Mouse (Mus musculus) monocyte, adult 2 months (primary cell): ENCODE results near the gene Filip1.
"Not testable (repeated sequence)": the region's sequence is repeated elsewhere in the genome, so short reads cannot be mapped to it uniquely, and the experiment has no call there.

Source experiments
- DNase-seq, 2 experiments: peaks; one replicate each; pipeline ENCODE4 v3.0.0; 2022; ENCODE audit warnings: low spot score in 2 of 2, low read depth in 1 of 2

The Filip1 gene

GRCm38 (mm10) chr9:80012751-80013150, at the start of gene Filip1:
TSS of gene Filip1 (minus strand) at chr9:80012851.
- DNase-seq: no peak

- DNase-seq: no peak
Measured at GRCm38 (mm10) chr9:80057690-80058089, 45.0 kb upstream of the Filip1 start.

DNA sequence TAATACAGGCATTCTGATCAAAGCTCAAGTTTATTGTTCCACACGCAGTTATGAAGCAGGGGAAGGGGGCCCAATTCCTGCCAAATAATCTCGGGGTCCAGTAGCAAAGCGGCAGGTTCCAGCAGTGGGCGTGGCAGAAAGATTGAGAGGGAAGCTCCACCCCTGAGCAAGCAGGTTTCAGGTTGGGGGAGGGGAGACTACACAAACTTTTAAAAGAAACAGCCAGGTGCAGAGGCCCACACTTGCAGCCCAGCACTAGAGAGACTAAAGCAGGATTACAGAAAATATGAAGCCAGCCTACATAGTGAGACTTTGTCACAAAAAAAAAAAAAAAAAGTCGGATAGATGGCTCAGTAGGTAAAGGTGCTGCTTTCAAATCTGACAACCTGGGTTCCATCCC, 40.3 kb upstream of the Filip1 start:
- DNase-seq: no peak

DNA sequence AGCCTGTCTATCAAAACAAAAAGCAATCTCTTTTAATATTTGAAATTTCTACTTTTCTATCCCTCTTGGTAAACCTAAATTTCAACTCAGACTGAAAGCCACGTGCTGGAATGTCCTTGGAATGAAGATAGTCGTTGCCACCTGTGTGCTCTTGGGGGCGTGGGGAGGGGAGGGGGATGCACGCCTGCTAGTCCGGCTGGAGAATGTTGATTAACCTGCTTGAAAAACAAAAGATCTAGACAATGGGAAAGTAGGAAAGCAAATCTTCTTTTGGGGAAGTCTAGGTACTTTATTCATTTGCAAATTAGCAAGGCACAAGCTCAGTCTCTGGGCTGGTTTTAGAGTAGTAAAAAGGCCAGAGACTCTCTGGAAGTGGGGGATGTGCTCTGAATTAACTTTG, 36.6 kb upstream of the Filip1 start:
- DNase-seq: not testable (repeated sequence)

DNA sequence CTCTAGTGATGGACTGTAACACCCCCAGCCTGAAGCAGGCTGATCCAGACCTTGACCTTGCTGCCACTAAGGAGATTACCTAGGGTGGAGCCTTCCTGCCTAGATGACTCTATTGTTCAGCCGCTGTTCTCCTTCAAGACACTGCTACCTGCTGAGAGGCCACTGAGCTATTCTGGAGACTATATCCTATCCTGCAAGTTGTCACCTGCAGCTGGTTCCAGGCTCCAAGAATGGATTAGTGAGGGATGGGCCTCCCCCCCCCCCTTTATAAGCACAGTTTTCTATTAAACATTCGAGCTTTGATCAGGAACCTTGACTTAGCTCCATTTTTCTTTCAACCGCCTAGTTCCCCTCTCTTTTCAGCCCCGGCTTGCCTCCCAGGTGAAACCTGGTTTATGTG, 31.6 kb upstream of the Filip1 start:
- not testable (repeated sequence) for DNase-seq

GRCm38 (mm10) chr9:80039296-80039815, 26.7 kb upstream of the Filip1 start:
- no peak for DNase-seq

DNA sequence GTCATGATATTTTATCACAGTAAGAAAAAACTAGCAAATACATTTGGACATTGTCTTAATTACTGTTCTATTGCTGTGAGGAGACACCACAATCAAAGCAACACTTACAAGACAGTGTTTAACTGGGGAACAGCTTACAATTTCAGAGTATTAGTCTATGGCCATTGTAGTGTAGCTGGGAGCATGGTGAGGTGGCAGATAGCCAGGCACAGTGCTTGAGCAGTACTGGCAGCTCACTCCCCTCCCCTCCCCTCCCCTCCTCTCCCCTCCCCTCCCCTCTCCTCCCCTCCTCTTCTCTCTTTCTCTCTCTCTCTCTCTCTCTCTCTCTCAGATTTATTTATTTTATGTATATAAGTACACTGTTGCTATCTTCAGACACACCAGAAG, 25.3 kb upstream of the Filip1 start:
- DNase-seq: no peak

GRCm38 (mm10) chr9:80037262-80037996, 24.8 kb upstream of the Filip1 start:
- DNase-seq: no peak

DNA sequence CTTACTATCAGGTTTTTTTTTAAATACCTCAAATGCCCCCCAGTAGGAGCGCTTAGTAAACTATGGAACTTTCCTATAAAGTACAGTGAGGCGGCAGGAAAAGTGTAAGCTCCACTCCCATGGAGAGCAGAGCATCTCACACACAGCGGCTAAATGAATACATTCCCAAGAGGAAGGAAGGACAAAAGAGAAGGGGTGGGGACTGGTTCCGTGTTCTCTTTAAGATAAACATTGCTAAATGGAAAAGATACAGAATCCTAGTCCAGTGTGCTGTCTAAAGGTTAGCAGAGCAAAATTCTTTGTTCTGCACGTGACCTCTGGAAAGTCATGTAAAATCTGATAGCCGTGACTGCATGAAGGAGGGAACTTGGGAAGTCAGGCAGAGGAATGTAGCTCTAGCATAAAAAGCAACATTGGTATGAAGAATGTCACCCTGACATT, 13.9 kb upstream of the Filip1 start:
- no peak for DNase-seq

GRCm38 (mm10) chr9:80026017-80026416, 13.4 kb upstream of the Filip1 start:
- DNase-seq: peak in 1 of 2 experiments; percentile 8

- not testable (repeated sequence) for DNase-seq
Measured at GRCm38 (mm10) chr9:80025347-80025746, 12.7 kb upstream of the Filip1 start.

DNA sequence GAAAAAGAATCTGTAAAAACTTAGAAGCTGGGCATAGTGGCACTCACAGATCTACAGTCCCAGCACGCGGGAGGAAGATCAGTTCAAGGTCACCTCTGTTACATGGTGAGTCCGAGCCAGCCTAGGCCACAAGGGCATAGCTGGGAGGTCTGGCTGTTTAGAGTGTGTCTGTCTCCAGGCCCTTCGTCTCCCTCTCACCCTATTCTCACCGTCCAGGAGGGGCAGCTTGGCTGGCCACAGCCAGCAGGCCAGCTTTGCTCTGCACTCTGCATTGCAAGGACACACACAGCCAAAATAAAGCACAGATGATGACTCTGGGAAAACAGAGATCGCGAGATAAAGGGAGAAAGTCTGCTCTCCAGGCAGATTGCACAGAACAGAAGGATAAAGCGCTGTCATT, 10.2 kb upstream of the Filip1 start:
- DNase-seq: no peak

- no peak for DNase-seq
Measured at GRCm38 (mm10) chr9:80021648-80022047, 9.0 kb upstream of the Filip1 start.

DNA sequence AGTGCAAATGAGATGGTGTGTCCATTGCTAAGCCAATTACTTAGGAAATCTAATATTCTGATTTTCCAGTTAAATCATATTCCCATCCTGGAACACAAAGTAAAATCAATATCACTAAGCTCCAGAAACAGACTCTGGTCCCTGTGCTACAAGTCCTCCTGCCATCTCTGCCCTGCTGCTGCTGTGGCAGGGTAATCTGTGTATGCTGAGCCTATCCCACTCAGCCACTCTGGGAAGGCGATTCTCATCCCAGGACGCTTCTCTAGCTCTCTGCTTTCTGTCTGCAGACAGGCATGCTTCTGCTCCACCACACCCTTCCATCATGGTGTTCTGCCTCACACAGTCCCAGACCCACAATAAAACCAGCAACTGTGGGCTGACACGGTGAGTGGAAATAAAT, 7.8 kb upstream of the Filip1 start:
- no peak for DNase-seq

DNA sequence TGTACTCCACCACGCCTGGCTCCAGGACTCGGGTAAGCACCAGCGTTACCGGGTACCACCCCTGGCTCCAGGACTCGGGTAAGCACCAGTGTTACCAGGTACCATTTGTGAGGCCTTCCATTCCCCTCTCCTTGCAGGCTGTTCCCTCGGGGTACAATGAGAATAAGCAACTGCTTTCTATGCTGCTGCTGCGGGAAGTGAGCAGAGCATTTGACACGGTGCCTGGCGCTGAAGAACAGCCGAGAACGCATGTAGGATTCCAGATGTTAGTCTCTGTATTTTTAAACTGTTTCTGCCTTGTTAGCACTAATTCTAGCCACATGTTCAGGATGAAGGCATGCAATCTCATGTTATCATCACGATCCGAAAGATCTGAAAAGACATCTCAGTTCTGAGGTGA, 635 bp downstream of the Filip1 start:
- no peak for DNase-seq

- DNase-seq: peak; percentile 11 to 64
Measured at GRCm38 (mm10) chr9:80002394-80003188, 10.1 kb downstream of the Filip1 start.

GRCm38 (mm10) chr9:79997282-79997681, 15.4 kb downstream of the Filip1 start:
- DNase-seq: no peak

- DNase-seq: no peak
Measured at GRCm38 (mm10) chr9:79994296-79994695, 18.4 kb downstream of the Filip1 start.

- DNase-seq: no peak
Measured at GRCm38 (mm10) chr9:79993066-79993465, 19.6 kb downstream of the Filip1 start.

GRCm38 (mm10) chr9:79990456-79991017, 22.1 kb downstream of the Filip1 start:
- DNase-seq: no peak

- no peak for DNase-seq
Measured at GRCm38 (mm10) chr9:79989703-79990102, 22.9 kb downstream of the Filip1 start.

GRCm38 (mm10) chr9:79989061-79989460, 23.6 kb downstream of the Filip1 start:
- no peak for DNase-seq
